9 mouse cellular contexts compared by ENCODE assay signal in genomic region chr14:58074621-58075432, GRCm38 (mm10). TPM values are rescaled to one million over a fixed set of nuclear protein-coding genes. Genes with fewer than 3 reads are reported as not detected.
DNase-seq lines count a peak whose midpoint lies in the region; ATAC-seq and TF ChIP-seq lines count a peak whose summit lies in the region.
"Had no signal": no experiment of that assay in that cellular context is flagged by ENCODE, and none has a peak within 500 bp of the region (broad histone marks: within the 10 kb centered on the region; RNA-seq: fewer than 3 reads in every experiment).

No protein-coding gene starts in this region.

- no peak for ATAC-seq in megakaryocyte, adult 5-6 weeks (ENCODE audit: poor library complexity, severe bottlenecking)
- no peak for ATAC-seq in intestine, embryonic 16.5 days

- H3K79me2 ChIP-seq in liver, adult 2 months (ENCODE audit: control insufficient read depth, insufficient read depth, low read length): no peaks in the 10 kb centered on the region

- H3K4me3 ChIP-seq in megakaryocyte, embryonic 14.5 days (replicated peaks): peak overlapping the region; percentile 91
- H3K4me3 ChIP-seq in intestine, embryonic 16.5 days (ENCODE audit: low read length): peak overlapping the region; percentile 76
- peak overlapping the region; percentile 39; the same call in 1 of the 2 replicates for H3K4me3 ChIP-seq in liver, adult 2 months (ENCODE audit: insufficient read depth, low read depth, low read length)

- peak; percentile 70 to 78 for DNase-seq in cerebellum, postnatal 14 days
- DNase-seq in gastrocnemius, postnatal 14 days: peak; percentile 25
- DNase-seq in liver, adult 2 months (ENCODE audit: extremely low read depth, low read depth, low spot score): no peak
- peak; percentile 87 for DNase-seq in retina, postnatal 1 day
- DNase-seq in spleen, postnatal 36 days (ENCODE audit: low spot score in 2 of 2): no peak

- WGBS in intestine, embryonic 16.5 days: under 1% methylated on average over 59 of the region's 61 CpGs
- WGBS in liver, adult 2 months: under 1% methylated on average over 61 of the region's 61 CpGs

- intact Hi-C loops in gastrocnemius, postnatal 14 days (cut with DNase I; ENCODE audit: low total_unique reads): loop anchor here (5.0 kb wide), 1 partner anchor 1597 kb away; no protein-coding TSS in a partner anchor

- peaks cover 99% of the 10 kb centered on the region for H3K27me3 ChIP-seq in megakaryocyte, embryonic 14.5 days (replicated peaks)
- peaks cover 20% of the 10 kb centered on the region for H3K27me3 ChIP-seq in intestine, embryonic 16.5 days (replicated peaks; ENCODE audit: control insufficient read depth, insufficient read depth, low read length)
- peaks cover 37% of the 10 kb centered on the region for H3K27me3 ChIP-seq in liver, adult 2 months (ENCODE audit: control insufficient read depth, insufficient read depth, low read length)

- H3K9ac ChIP-seq in intestine, embryonic 16.5 days (ENCODE audit: low read depth, low read length): peak overlapping the region; percentile 88
- no peak overlapping the region for H3K9ac ChIP-seq in liver, adult 2 months (ENCODE audit: low read depth, low read length)

- H3K4me1 ChIP-seq in megakaryocyte, embryonic 14.5 days: peaks cover 65% of the 10 kb centered on the region
- H3K4me1 ChIP-seq in intestine, embryonic 16.5 days (ENCODE audit: control insufficient read depth, insufficient read depth, low read length): peaks cover 7% of the 10 kb centered on the region
- H3K4me1 ChIP-seq in liver, adult 2 months (ENCODE audit: control insufficient read depth, insufficient read depth, low read length): peaks cover 16% of the 10 kb centered on the region

- H3K36me3 ChIP-seq in megakaryocyte, embryonic 14.5 days (replicated peaks; ENCODE audit: low read length): no peaks in the 10 kb centered on the region
- no peaks in the 10 kb centered on the region for H3K36me3 ChIP-seq in intestine, embryonic 16.5 days (ENCODE audit: control insufficient read depth, insufficient read depth, low read length)
- H3K36me3 ChIP-seq in liver, adult 2 months (ENCODE audit: control insufficient read depth, insufficient read depth, low read length): no peaks in the 10 kb centered on the region

- peaks cover 4% of the 10 kb centered on the region; the same call in 1 of the 2 replicates for H3K9me3 ChIP-seq in megakaryocyte, embryonic 14.5 days
- H3K9me3 ChIP-seq in intestine, embryonic 16.5 days (ENCODE audit: control insufficient read depth, low read length): no peaks in the 10 kb centered on the region

- TF ChIP-seq CTCF in liver, adult 2 months (IDR thresholded peaks at IDR 0.05; ENCODE audit: low read depth, low read length): no peak

- TF ChIP-seq POLR2A in liver, adult 2 months (IDR thresholded peaks at IDR 0.05; ENCODE audit: extremely low read depth, insufficient read depth, low read length): no peak

- H3K4me2 ChIP-seq in intestine, embryonic 16.5 days (ENCODE audit: low read depth, low read length): peak overlapping the region; percentile 71

- H3K27ac ChIP-seq in intestine, embryonic 16.5 days (ENCODE audit: low read length): peak overlapping the region; percentile 80
- no peak overlapping the region for H3K27ac ChIP-seq in liver, adult 2 months (replicated peaks; ENCODE audit: insufficient read depth, low read depth, low read length)
- H3K27ac ChIP-seq: macrophage had no signal

RNA-seq across cellular contexts. Expression of gene Fgf9, which starts 4.5 kb away (rescaled TPM):
- not detected in 2 replicates for polyA plus RNA-seq in megakaryocyte, embryonic 14.5 days (2012; ENCODE audit: insufficient read depth, low replicate concordance)
- not detected in 2 replicates for total RNA-seq in megakaryocyte, adult 5-6 weeks (2015)
- total RNA-seq in megakaryocyte, adult 5-6 weeks (2017): not detected in 2 replicates
- 1 to 10 TPM in 1 of 2 experiments, under 1 TPM in 1; 0.64 to 1.0 TPM for total RNA-seq in gastrocnemius, postnatal 14 days (2021)
- polyA plus RNA-seq in intestine, embryonic 16.5 days (2015; fragmentation: Nextera tagmentation; extraction: Ambion mirVana): 14.9 and 16.1 TPM in 2 replicates
- 0.09 and 0.34 TPM in 2 replicates for total RNA-seq in liver, adult 2 months (2014; rRNA removed)
- 0.07 TPM in 2 replicates for polyA plus RNA-seq in liver, adult 2 months (2012; rRNA removed)

Comparison
In these comparisons a context has a peak if more than half of its experiments do, and no peak if none do; other contexts are left out.
1. H3K4me3 ChIP-seq: peak in every context shown above with its lines; median percentile 91 in megakaryocyte, embryonic 14.5 days; 76 in intestine, embryonic 16.5 days; 39 in liver, adult 2 months.
2. DNase-seq: peak in cerebellum, postnatal 14 days (2 of 2), gastrocnemius, postnatal 14 days (single experiment) and retina, postnatal 1 day (single experiment); none in liver, adult 2 months (single experiment) and spleen, postnatal 36 days (0 of 2).